Mouse (Mus musculus) inflammation-experienced regulatory T-cells, adult 6 months (primary cell): ENCODE data around the gene 6430548M08Rik. TPM values are rescaled to one million over a fixed set of nuclear protein-coding genes. Genes with fewer than 3 reads are reported as not detected.

ENCODE experiments used
- polyA plus RNA-seq, 3 experiments: library from polyadenylated mRNA; unstranded; fragments of 100-300 nt; shearing (Covaris generic); gene quantifications; one replicate each; pipeline ENCODE4 v1.2.1; 2017

Gene 6430548M08Rik
- polyA plus RNA-seq, 3 experiments from 2014 or later = 0.64 TPM; not detected in 2

Other genes starting within 250 kb of the 6430548M08Rik start
- gene Usp10, start 203.8 kb upstream of the 6430548M08Rik start, polyA plus RNA-seq = 10 to 100 TPM; 37.4 to 55.0 (median 43.9) TPM
- 10 to 100 TPM; 10.8 to 14.1 (median 11.8) TPM for gene Gm20388, start 203.3 kb upstream of the 6430548M08Rik start, polyA plus RNA-seq
- gene Crispld2, start 121.7 kb upstream of the 6430548M08Rik start, polyA plus RNA-seq = under 1 TPM in 1 of 3 experiments, not detected in 2; 0.34 TPM
- gene Zdhhc7, start 12.7 kb upstream of the 6430548M08Rik start, polyA plus RNA-seq = 1 to 10 TPM; 5.3 to 6.6 (median 6.2) TPM
- not detected for gene Fam92b, start 63.3 kb downstream of the 6430548M08Rik start, polyA plus RNA-seq
- 1 to 10 TPM; 2.0 to 4.0 (median 3.2) TPM for gene Gse1, start 114.3 kb downstream of the 6430548M08Rik start, polyA plus RNA-seq